8 mouse cellular contexts compared by ENCODE assay signal in genomic region chr7:44892276-44892921, GRCm38 (mm10). TPM values are rescaled to one million over a fixed set of nuclear protein-coding genes. Genes with fewer than 3 reads are reported as not detected.
DNase-seq lines count a peak whose midpoint lies in the region; ATAC-seq and TF ChIP-seq lines count a peak whose summit lies in the region.

Med25 (minus strand) TSS chr7:44892712.

- peaks cover 22% of the 10 kb centered on the region for H3K36me3 ChIP-seq in ES-E14 (ENCODE audit: control insufficient read depth, insufficient read depth, low read length, poor library complexity, severe bottlenecking)
- H3K36me3 ChIP-seq in forebrain, embryonic 15.5 days = peaks cover 7% of the 10 kb centered on the region

- in situ Hi-C loops in ES-E14 (cut with MboI; ENCODE audit: low sequenced_read_pairs in 2 of 2, unreplicated experiment in 2 of 2) = no loop called here

- no peaks in the 10 kb centered on the region for H3K27me3 ChIP-seq in forebrain, embryonic 15.5 days

- peaks cover 0 to 10% of the 10 kb centered on the region in 2 experiments; a peak in 1 of 4 replicates for H3K4me1 ChIP-seq in ES-E14 (ENCODE audit: control insufficient read depth in 2 of 2, insufficient read depth in 2 of 2, low read length in 2 of 2, poor library complexity in 1 of 2)
- H3K4me1 ChIP-seq in forebrain, embryonic 15.5 days = peaks cover 72% of the 10 kb centered on the region
- peaks cover 10% of the 10 kb centered on the region for H3K4me1 ChIP-seq in lung, adult 2 months (ENCODE audit: control insufficient read depth, insufficient read depth, low read length)

- H3K9me3 ChIP-seq in ES-E14 (ENCODE audit: control insufficient read depth, insufficient read depth, low read depth, low read length) = no peaks in the 10 kb centered on the region
- no peaks in the 10 kb centered on the region for H3K9me3 ChIP-seq in forebrain, embryonic 15.5 days

- WGBS in forebrain, embryonic 15.5 days = under 1% methylated on average over 56 of the region's 56 CpGs
- WGBS in lung, adult 2 months = under 1% methylated on average over 56 of the region's 56 CpGs

- H3K4me3 ChIP-seq in ES-E14 (ENCODE audit: insufficient read depth in 1 of 2, low read depth in 1 of 2, low read length in 2 of 2, poor library complexity in 1 of 2, severe bottlenecking in 1 of 2) = peak within 1 kb of the TSS; percentile 83 to 98
- H3K4me3 ChIP-seq in forebrain, embryonic 15.5 days = peak within 1 kb of the TSS; percentile 63
- peak within 1 kb of the TSS; percentile 89 for H3K4me3 ChIP-seq in lung, adult 2 months (replicated peaks; ENCODE audit: extremely low read depth, low read depth, low read length)

- no peak for TF ChIP-seq CTCF in lung, adult 2 months (IDR thresholded peaks at IDR 0.05; ENCODE audit: insufficient read depth, low read length)

- DNase-seq in ES-E14 (ENCODE audit: low read depth, low spot score) = peak; percentile 82
- DNase-seq in cerebellum, adult 11-12 months = peak; percentile 91
- DNase-seq in heart, postnatal 25 days (ENCODE audit: low spot score) = peak; percentile 90
- peak; percentile 93 to 99 for DNase-seq in layer of hippocampus, adult 18-20 months (ENCODE audit: low spot score in 2 of 2)
- DNase-seq in lung, adult 2 months = peak; percentile 88
- DNase-seq in thymus, adult 18-20 months = peak; percentile 76 to 82

- intact Hi-C loops in heart, postnatal 25 days (cut with DNase I) = no loop called here

- peak within 1 kb of the TSS; percentile 90 for H3K9ac ChIP-seq in ES-E14 (ENCODE audit: insufficient read depth, low read depth, low read length, poor library complexity, severe bottlenecking)
- H3K9ac ChIP-seq in forebrain, embryonic 15.5 days (replicated peaks) = peak within 1 kb of the TSS; percentile 79

- peak within 1 kb of the TSS; percentile 92 for H3K27ac ChIP-seq in ES-E14 (ENCODE audit: insufficient read depth, low read depth, low read length, poor library complexity, severe bottlenecking)
- peak within 1 kb of the TSS; percentile 99 for H3K27ac ChIP-seq in forebrain, embryonic 15.5 days (replicated peaks)

- TF ChIP-seq POLR2A in lung, adult 2 months (IDR thresholded peaks at IDR 0.05; ENCODE audit: borderline replicate concordance, extremely low read depth, low read depth, low read length) = peak; percentile 71

- peak; percentile 76 for ATAC-seq in forebrain, embryonic 15.5 days (replicated peaks)
- peak; percentile 43; the same call in 1 of the 2 replicates for ATAC-seq in neutrophil, adult 5-6 weeks (ENCODE audit: extremely low read depth, insufficient number of reproducible peaks, low FRiP score, poor library complexity, severe bottlenecking)

- H3K4me2 ChIP-seq in forebrain, embryonic 15.5 days (replicated peaks) = peak within 1 kb of the TSS; percentile 79

TF ChIP-seq in ES-E14, 5 proteins besides CTCF, POLR2A, EP300 and RAD21:
- TF ChIP-seq CHD2 (IDR thresholded peaks at IDR 0.05; ENCODE audit: low read depth, low read length) (no peak), MAFK (IDR thresholded peaks at IDR 0.05; ENCODE audit: insufficient read depth, low read depth, low read length) (no peak), HCFC1 (IDR thresholded peaks at IDR 0.05; ENCODE audit: borderline replicate concordance, insufficient read depth, low read length) (peak; percentile 91), ZC3H11A (IDR thresholded peaks at IDR 0.05; ENCODE audit: borderline replicate concordance, low read depth, low read length) (no peak)

RNA-seq across cellular contexts. Expression of gene Med25, which starts in this region (rescaled TPM):
- total RNA-seq in ES-E14 (2012; rRNA removed) = 88.2 and 121 TPM in 2 replicates
- 164 and 166 TPM in 2 replicates for polyA plus RNA-seq in forebrain, embryonic 15.5 days (2015; fragmentation: Nextera tagmentation; extraction: Ambion mirVana)
- total RNA-seq in heart, postnatal 25 days (2021) = 10 to 100 TPM; 66.7 to 73.9 TPM
- total RNA-seq in layer of hippocampus, adult 18-20 months (2021) = 100 to 1,000 TPM in 1 of 2 experiments, 10 to 100 TPM in 1; 96.8 to 101 TPM
- polyA plus RNA-seq in lung, adult 2 months (2012; rRNA removed) = 133 and 233 TPM in 2 replicates
- total RNA-seq in neutrophil, adult 5-6 weeks (2017) = 23.5 and 26.8 TPM in 2 replicates

Comparison
In these comparisons a context has a peak if more than half of its experiments do, and no peak if none do; other contexts are left out.
1. Peak in every context shown above with its lines: DNase-seq, ATAC-seq, H3K4me3 ChIP-seq and H3K27ac ChIP-seq.